31 mouse cellular contexts compared by ENCODE assay signal in the genomic region with DNA sequence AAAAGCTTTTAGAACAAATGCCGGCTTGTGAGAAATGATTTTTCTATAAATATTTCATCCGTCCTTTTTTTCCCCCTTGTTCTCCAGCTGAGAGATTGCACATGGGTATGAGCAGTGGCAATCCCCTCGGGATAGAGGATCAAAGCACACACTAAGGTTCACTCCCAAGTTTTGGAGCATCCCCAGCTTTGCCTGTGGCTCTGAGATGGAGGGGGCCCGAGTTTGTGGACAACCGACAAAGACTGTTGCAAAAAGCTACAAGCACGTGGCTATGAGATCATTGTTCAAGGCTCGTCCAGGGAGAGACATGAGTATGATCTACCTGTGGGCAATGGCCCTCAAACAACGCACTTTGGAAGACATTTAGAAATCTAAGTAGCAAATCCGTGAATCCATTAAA.
"Had no signal": no experiment of that assay in that cellular context is flagged by ENCODE, and none has a peak within 500 bp of the region (broad histone marks: within the 10 kb centered on the region; RNA-seq: fewer than 3 reads in every experiment).

No protein-coding gene starts in this region.

- H3K4me1 ChIP-seq: limb, embryonic 10.5 days; limb, embryonic 12.5 days; limb, embryonic 15.5 days; liver, embryonic 12.5 days; liver, embryonic 13.5 days; liver, embryonic 15.5 days; midbrain, embryonic 10.5 days; midbrain, embryonic 12.5 days; midbrain, embryonic 13.5 days; midbrain, embryonic 15.5 days; neural tube, embryonic 12.5 days had no signal

- ATAC-seq: liver, embryonic 12.5 days; liver, postnatal 0 days; lung, postnatal 0 days; midbrain, embryonic 13.5 days; midbrain, embryonic 15.5 days; midbrain, embryonic 16.5 days had no signal

- H3K36me3 ChIP-seq: limb, embryonic 10.5 days; limb, embryonic 12.5 days; limb, embryonic 13.5 days; limb, embryonic 15.5 days; liver, embryonic 12.5 days; liver, embryonic 13.5 days; liver, embryonic 15.5 days; lung, embryonic 15.5 days; midbrain, embryonic 10.5 days; midbrain, embryonic 12.5 days; midbrain, embryonic 13.5 days; midbrain, embryonic 15.5 days; neural tube, embryonic 12.5 days had no signal

- H3K4me3 ChIP-seq: limb, embryonic 10.5 days; limb, embryonic 12.5 days; limb, embryonic 13.5 days; limb, embryonic 15.5 days; liver, embryonic 12.5 days; liver, embryonic 13.5 days; liver, embryonic 15.5 days; lung, embryonic 15.5 days; megakaryocyte, embryonic 14.5 days; midbrain, embryonic 10.5 days; midbrain, embryonic 12.5 days; midbrain, embryonic 13.5 days; midbrain, embryonic 15.5 days; myocyte; neural tube, embryonic 12.5 days had no signal

- H3K4me2 ChIP-seq: limb, embryonic 12.5 days; limb, embryonic 13.5 days; limb, embryonic 15.5 days; liver, embryonic 11.5 days; liver, embryonic 12.5 days; liver, embryonic 13.5 days; liver, embryonic 15.5 days; lung, embryonic 14.5 days; lung, embryonic 15.5 days; midbrain, embryonic 11.5 days; midbrain, embryonic 12.5 days; midbrain, embryonic 13.5 days; midbrain, embryonic 15.5 days; neural tube, embryonic 12.5 days had no signal

- DNase-seq: left cerebral cortex, postnatal 4 days; liver; liver, embryonic 13.5 days; liver, postnatal 0 days; lung, adult 18-20 months; lung, adult 2 months; lung, embryonic 14.5 days; lung, postnatal 10 days; lung, postnatal 14 days; lung, postnatal 36 days; lung, postnatal 4 days had no signal

- H3K27ac ChIP-seq: limb, embryonic 10.5 days; limb, embryonic 12.5 days; limb, embryonic 13.5 days; limb, embryonic 15.5 days; liver, embryonic 12.5 days; liver, embryonic 13.5 days; liver, embryonic 14.5 days; liver, embryonic 15.5 days; lung, embryonic 15.5 days; macrophage; midbrain, embryonic 10.5 days; midbrain, embryonic 12.5 days; midbrain, embryonic 13.5 days; midbrain, embryonic 15.5 days; neural tube, embryonic 12.5 days had no signal

- H3K9ac ChIP-seq: limb, embryonic 12.5 days; limb, embryonic 13.5 days; limb, embryonic 15.5 days; liver, embryonic 12.5 days; liver, embryonic 13.5 days; liver, embryonic 14.5 days; liver, embryonic 15.5 days; liver, postnatal 0 days; lung, embryonic 14.5 days; lung, embryonic 15.5 days; midbrain, embryonic 12.5 days; midbrain, embryonic 13.5 days; midbrain, embryonic 15.5 days; neural tube, embryonic 12.5 days had no signal

- H3K27me3 ChIP-seq: limb, embryonic 12.5 days; limb, embryonic 13.5 days; limb, embryonic 15.5 days; liver, embryonic 12.5 days; liver, embryonic 13.5 days; liver, embryonic 15.5 days; lung, embryonic 15.5 days; midbrain, embryonic 12.5 days; midbrain, embryonic 13.5 days; midbrain, embryonic 15.5 days; neural tube, embryonic 12.5 days had no signal

- H3K9me3 ChIP-seq: limb, embryonic 10.5 days; limb, embryonic 12.5 days; limb, embryonic 13.5 days; limb, embryonic 15.5 days; liver, embryonic 12.5 days; liver, embryonic 13.5 days; liver, embryonic 15.5 days; lung, embryonic 15.5 days; megakaryocyte, embryonic 14.5 days; midbrain, embryonic 10.5 days; midbrain, embryonic 12.5 days; midbrain, embryonic 13.5 days; midbrain, embryonic 15.5 days; neural tube, embryonic 12.5 days had no signal
